Mouse (Mus musculus) intestine, postnatal 0 days (tissue): ENCODE results near the gene Ube2z. TPM values are rescaled to one million over a fixed set of nuclear protein-coding genes. Genes with fewer than 3 reads are reported as not detected.

Experiments used
- ATAC-seq: fragments of 200-750 bp; cut with Nextera tagmentation; 2 replicates; pipeline ENCODE4 v1.8.0; 2017; ENCODE audit warnings: mild to moderate bottlenecking, moderate TSS enrichment, moderate library complexity
- H3K27ac ChIP-seq: fragments of 300-500 bp; sonication (generic); 2 replicates; pipeline ENCODE4 v1.5.1; 2014; ENCODE audit warnings: mild to moderate bottlenecking, low read depth, low read length, moderate library complexity
- H3K27me3 ChIP-seq: fragments of 300-500 bp; sonication (generic); replicated peaks from 2 replicates; pipeline ENCODE4 v1.6.1; 2014; ENCODE audit warnings: low read length, mixed read lengths; ENCODE audit not compliant: control insufficient read depth, insufficient read depth
- H3K36me3 ChIP-seq: fragments of 300-500 bp; sonication (generic); 2 replicates; pipeline ENCODE4 v1.6.1; 2014; ENCODE audit warnings: mild to moderate bottlenecking, moderate library complexity; ENCODE audit not compliant: control insufficient read depth, insufficient read depth
- H3K4me1 ChIP-seq: fragments of 300-500 bp; sonication (generic); replicated peaks from 2 replicates; pipeline ENCODE4 v1.6.1; 2014; ENCODE audit warnings: antibody characterized with exemption, low read length, mixed read lengths; ENCODE audit not compliant: control insufficient read depth, insufficient read depth
- H3K4me2 ChIP-seq: fragments of 300-500 bp; sonication (generic); replicated peaks from 2 replicates; pipeline ENCODE4 v1.6.1; 2014; ENCODE audit warnings: low read depth, mild to moderate bottlenecking, moderate library complexity
- H3K4me3 ChIP-seq: fragments of 300-500 bp; sonication (generic); 2 replicates; pipeline ENCODE4 v1.5.1; 2014; ENCODE audit warnings: low read depth, low read length
- H3K9ac ChIP-seq: fragments of 300-500 bp; sonication (generic); 2 replicates; pipeline ENCODE4 v1.6.1; 2014; ENCODE audit warnings: mild to moderate bottlenecking, low read depth, low read length
- H3K9me3 ChIP-seq: fragments of 300-500 bp; sonication (generic); 2 replicates; pipeline ENCODE4 v1.6.1; 2016; ENCODE audit warnings: mixed run types; ENCODE audit not compliant: control insufficient read depth
- CTCF ChIP-seq: sonication (generic); IDR thresholded peaks from 2 replicates; pipeline ENCODE4 v1.5.1; 2016; ENCODE audit warnings: low read depth, mild to moderate bottlenecking, control low read depth, antibody characterized with exemption, moderate library complexity
- WGBS: fragments of 180-500 bp; shearing (Covaris S2); extraction: QIAGEN DNeasy Blood & Tissue Kit; methylation state at CpG from one replicate; pipeline ENCODE4 v1.1.7; 2014; 5-methylcytosine and 5-hydroxymethylcytosine counted together
- polyA plus RNA-seq: library from polyadenylated mRNA; unstranded; fragments of >200 nt; fragmentation: Nextera tagmentation; extraction: Ambion mirVana; gene quantifications from 2 replicates; pipeline ENCODE4 v1.2.1, GENCODE M21; 2015

Ube2z gene
- polyA plus RNA-seq, 1 experiment from 2014 or later = 24.8 TPM

- WGBS = under 1% methylated on average over 29 of the region's 29 CpGs
- peak within 1 kb of the TSS; percentile 79 for H3K9ac ChIP-seq
- no peak for TF ChIP-seq CTCF
- H3K4me3 ChIP-seq = peak within 1 kb of the TSS; percentile 88
- peak within 1 kb of the TSS; percentile 66 for H3K27ac ChIP-seq
- peak; percentile 77 for ATAC-seq
- no peaks in the 10 kb centered on the region for H3K27me3 ChIP-seq
- no peaks in the 10 kb centered on the region for H3K9me3 ChIP-seq
- H3K36me3 ChIP-seq = peaks cover 14% of the 10 kb centered on the region
- H3K4me1 ChIP-seq = peaks cover 4% of the 10 kb centered on the region
- peak within 1 kb of the TSS; percentile 87 for H3K4me2 ChIP-seq
These were observed 30.6 kb downstream of the Ube2z start, which contains the start of gene Snf8 for GRCm38 (mm10) chr11:96034596-96035052. TSS of gene Snf8 (plus strand) at chr11:96034885.

GRCm38 (mm10) chr11:96034116-96034515, 31.1 kb downstream of the Ube2z start:
- Histone ChIP-seq H3K9me3 (no peaks in the 10 kb centered on the region), H3K36me3 (peaks cover 10% of the 10 kb centered on the region), H3K4me1 (peaks cover 4% of the 10 kb centered on the region), H3K9ac (peak overlapping the region; percentile 79), H3K4me2 (peak overlapping the region; percentile 87), H3K4me3 (peak overlapping the region; percentile 88), H3K27me3 (no peaks in the 10 kb centered on the region), H3K27ac (peak overlapping the region; percentile 66)
- no peak for ATAC-seq
- WGBS = 50% methylated on average over 8 of the region's 8 CpGs
- TF ChIP-seq CTCF = no peak

GRCm38 (mm10) chr11:96033264-96033663, 31.9 kb downstream of the Ube2z start:
- H3K27me3 ChIP-seq = no peaks in the 10 kb centered on the region
- peaks cover 7% of the 10 kb centered on the region; the same call in 1 of the 2 replicates for H3K36me3 ChIP-seq
- peaks cover 4% of the 10 kb centered on the region for H3K4me1 ChIP-seq
- H3K9me3 ChIP-seq = no peaks in the 10 kb centered on the region
- H3K9ac ChIP-seq = no peak overlapping the region
- no peak overlapping the region for H3K4me2 ChIP-seq
- no peak overlapping the region for H3K4me3 ChIP-seq
- 100% methylated on average over 3 of the region's 3 CpGs for WGBS
- ATAC-seq = no peak
- H3K27ac ChIP-seq = no peak overlapping the region
- peak; percentile 64 for TF ChIP-seq CTCF

GRCm38 (mm10) chr11:96031701-96032100, 33.5 kb downstream of the Ube2z start:
- WGBS = 86% methylated on average over 2 of the region's 2 CpGs
- peak; percentile 60 for TF ChIP-seq CTCF
- no peak overlapping the region for H3K9ac ChIP-seq
- no peak overlapping the region for H3K4me3 ChIP-seq
- no peak overlapping the region for H3K27ac ChIP-seq
- H3K9me3 ChIP-seq = no peaks in the 10 kb centered on the region
- H3K27me3 ChIP-seq = no peaks in the 10 kb centered on the region
- H3K4me2 ChIP-seq = no peak overlapping the region
- H3K36me3 ChIP-seq = no peaks in the 10 kb centered on the region
- H3K4me1 ChIP-seq = peaks cover 4% of the 10 kb centered on the region
- no peak for ATAC-seq

- no peak overlapping the region for H3K9ac ChIP-seq
- TF ChIP-seq CTCF = no peak
- WGBS = 37% methylated on average over 3 of the region's 3 CpGs
- H3K27ac ChIP-seq = peak overlapping the region; percentile 74
- peaks cover 4% of the 10 kb centered on the region for H3K4me1 ChIP-seq
- H3K27me3 ChIP-seq = no peaks in the 10 kb centered on the region
- ATAC-seq = peak; percentile 93
- H3K9me3 ChIP-seq = no peaks in the 10 kb centered on the region
- H3K4me2 ChIP-seq = no peak overlapping the region
- no peak overlapping the region for H3K4me3 ChIP-seq
- no peaks in the 10 kb centered on the region for H3K36me3 ChIP-seq
These were observed 34.6 kb downstream of the Ube2z start for GRCm38 (mm10) chr11:96030571-96030970.

GRCm38 (mm10) chr11:96028130-96028529, 37.1 kb downstream of the Ube2z start:
- Histone ChIP-seq H3K36me3 (no peaks in the 10 kb centered on the region), H3K27me3 (no peaks in the 10 kb centered on the region), H3K27ac (no peak overlapping the region), H3K9ac (no peak overlapping the region), H3K9me3 (no peaks in the 10 kb centered on the region), H3K4me1 (no peaks in the 10 kb centered on the region), H3K4me2 (no peak overlapping the region), H3K4me3 (no peak overlapping the region)
- 58% methylated on average over 5 of the region's 5 CpGs for WGBS
- ATAC-seq = no peak
- no peak for TF ChIP-seq CTCF

- H3K4me1 ChIP-seq = no peaks in the 10 kb centered on the region
- H3K4me2 ChIP-seq = no peak overlapping the region
- no peak overlapping the region for H3K4me3 ChIP-seq
- TF ChIP-seq CTCF = no peak
- no peak overlapping the region for H3K27ac ChIP-seq
- no peaks in the 10 kb centered on the region for H3K36me3 ChIP-seq
- WGBS = 59% methylated on average over 4 of the region's 4 CpGs
- no peak overlapping the region for H3K9ac ChIP-seq
- no peaks in the 10 kb centered on the region for H3K9me3 ChIP-seq
- no peak for ATAC-seq
- 0 out of 2 replicates have a peak, but pooled peaks cover 3% of the 10 kb centered on the region for H3K27me3 ChIP-seq
These were observed 44.6 kb downstream of the Ube2z start for GRCm38 (mm10) chr11:96020622-96021021.
